Mouse (Mus musculus) stomach, postnatal 0 days (tissue): ENCODE results near the gene Zfp553.

Source experiments
- CTCF ChIP-seq: IDR thresholded peaks from 2 replicates; pipeline ENCODE4 v1.5.1; 2016; ENCODE audit warnings: antibody characterized with exemption, low read depth, mild to moderate bottlenecking, moderate library complexity
- EP300 ChIP-seq: optimal IDR thresholded peaks from 2 replicates; pipeline ENCODE3; 2016; ENCODE audit warnings: antibody characterized with exemption

GRCm38 (mm10) chr7:127217475-127217874 lies 15.4 kb upstream of the Zfp553 start:
- no peak for TF ChIP-seq CTCF
- no peak for TF ChIP-seq EP300
